Mouse (Mus musculus): ENCODE measurements around the gene Susd1. TPM values are rescaled to one million over a fixed set of nuclear protein-coding genes. Genes with fewer than 3 reads are reported as not detected.
A peak's percentile ranks its signal among the peaks of the same experiment; 100 is the strongest.

Gene Susd1
- polyA plus RNA-seq, 1 experiment: 4.0 TPM

DNA sequence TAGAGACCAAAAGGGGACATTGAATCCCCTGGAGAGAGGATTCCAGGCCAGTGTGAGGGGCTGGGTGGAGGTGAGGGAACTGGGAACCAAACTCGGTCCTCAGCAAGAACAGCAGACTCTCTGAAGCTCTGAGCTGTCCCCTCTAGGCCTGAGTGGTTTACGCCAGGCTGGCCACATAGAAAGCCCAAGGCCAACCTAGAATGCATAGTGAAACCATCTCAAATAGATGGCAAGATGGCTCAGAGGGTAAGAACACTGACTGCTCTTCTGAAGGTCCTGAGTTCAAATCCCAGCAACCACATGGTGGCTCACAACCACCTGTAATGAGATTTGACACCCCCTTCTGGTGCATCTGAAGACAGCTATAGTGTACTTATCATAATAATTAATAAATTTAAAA is 88.1 kb downstream of the Susd1 start:
- no peak for DNase-seq
- Histone ChIP-seq H3K27me3 (ENCODE audit: control insufficient read depth, insufficient read depth, low read length) (no peaks in the 10 kb centered on the region), H3K4me1 (ENCODE audit: control insufficient read depth, insufficient read depth, low read length) (no peaks in the 10 kb centered on the region), H3K4me3 (replicated peaks; ENCODE audit: insufficient read depth, low read depth, low read length) (no peak overlapping the region), H3K27ac (ENCODE audit: insufficient read depth, low read length) (no peak overlapping the region)
- 90% methylated on average over 2 of the region's 2 CpGs for WGBS
- TF ChIP-seq CTCF (IDR thresholded peaks at IDR 0.05; ENCODE audit: borderline replicate concordance, insufficient read depth, low read depth, low read length): no peak
- TF ChIP-seq POLR2A (IDR thresholded peaks at IDR 0.05; ENCODE audit: borderline replicate concordance, insufficient read depth, low read length): no peak

DNA sequence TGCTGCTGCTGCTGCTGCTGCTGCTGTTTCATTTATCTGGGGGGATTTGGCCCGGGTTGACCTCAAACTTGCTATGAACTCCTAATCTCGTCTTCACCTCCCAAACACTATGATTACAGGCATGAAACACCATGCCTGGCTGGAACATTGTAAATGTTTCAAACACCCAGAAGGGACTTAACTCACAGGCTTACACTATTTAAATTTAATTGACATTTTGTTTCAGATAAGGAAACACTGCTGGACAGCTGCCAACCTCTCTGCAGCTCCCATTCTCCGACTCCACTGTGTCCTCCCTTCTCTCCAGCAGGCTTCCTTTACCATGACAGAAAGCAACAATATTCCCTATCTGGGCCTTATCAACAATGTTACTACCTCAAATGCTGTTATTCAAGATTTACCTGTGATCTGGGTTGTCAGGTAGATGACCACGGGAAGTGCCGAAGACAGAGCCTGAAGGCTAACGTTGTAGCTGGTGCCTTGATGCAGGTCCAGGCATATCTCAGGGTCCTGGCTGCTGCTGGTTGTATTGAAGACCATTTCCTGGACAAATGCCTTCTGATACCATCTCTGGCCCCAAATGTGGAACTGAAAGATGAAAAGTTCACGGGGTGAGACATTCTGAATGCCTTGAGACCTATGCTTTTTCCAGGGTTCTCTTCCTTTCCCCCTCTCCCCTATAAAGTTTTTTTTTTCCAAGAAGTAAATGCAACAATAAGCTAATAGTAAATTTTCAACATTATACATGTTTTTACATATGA is 88.8 kb downstream of the Susd1 start:
- DNase-seq: no peak
- Histone ChIP-seq H3K4me3 (replicated peaks; ENCODE audit: insufficient read depth, low read depth, low read length) (no peak overlapping the region), H3K4me1 (ENCODE audit: control insufficient read depth, insufficient read depth, low read length) (no peaks in the 10 kb centered on the region), H3K27ac (ENCODE audit: insufficient read depth, low read length) (no peak overlapping the region), H3K27me3 (ENCODE audit: control insufficient read depth, insufficient read depth, low read length) (no peaks in the 10 kb centered on the region)
- WGBS: 72% methylated on average over 7 of the region's 7 CpGs
- no peak for TF ChIP-seq CTCF (IDR thresholded peaks at IDR 0.05; ENCODE audit: borderline replicate concordance, insufficient read depth, low read depth, low read length)
- no peak for TF ChIP-seq POLR2A (IDR thresholded peaks at IDR 0.05; ENCODE audit: borderline replicate concordance, insufficient read depth, low read length)

DNA sequence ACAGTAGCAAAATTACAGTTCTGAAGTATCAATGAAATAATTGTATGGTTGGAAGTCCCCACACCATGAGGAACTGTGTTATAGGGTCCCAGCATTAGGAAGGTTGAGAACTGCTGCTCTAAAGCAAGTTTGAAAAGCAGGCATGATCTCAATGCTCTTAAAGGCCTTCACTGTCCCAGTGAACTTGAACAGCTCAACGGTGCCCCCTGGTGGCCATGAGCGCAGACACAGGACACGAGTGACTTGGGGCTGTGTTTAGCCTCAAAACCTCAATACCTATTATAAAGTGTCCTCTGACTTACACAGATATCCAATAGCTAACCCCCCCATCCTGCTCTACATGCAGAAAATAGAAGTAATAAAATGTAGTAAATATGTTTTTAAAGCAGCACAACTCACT is 97.7 kb downstream of the Susd1 start:
- WGBS: 1% methylated on average over 3 of the region's 3 CpGs
- Histone ChIP-seq H3K27ac (ENCODE audit: insufficient read depth, low read length) (no peak overlapping the region), H3K4me3 (replicated peaks; ENCODE audit: insufficient read depth, low read depth, low read length) (no peak overlapping the region), H3K4me1 (ENCODE audit: control insufficient read depth, insufficient read depth, low read length) (no peaks in the 10 kb centered on the region), H3K27me3 (ENCODE audit: control insufficient read depth, insufficient read depth, low read length) (no peaks in the 10 kb centered on the region)
- peak; percentile 59 to 77 for DNase-seq
- TF ChIP-seq POLR2A (IDR thresholded peaks at IDR 0.05; ENCODE audit: borderline replicate concordance, insufficient read depth, low read length): no peak
- TF ChIP-seq CTCF (IDR thresholded peaks at IDR 0.05; ENCODE audit: borderline replicate concordance, insufficient read depth, low read depth, low read length): peak; percentile 95

DNA sequence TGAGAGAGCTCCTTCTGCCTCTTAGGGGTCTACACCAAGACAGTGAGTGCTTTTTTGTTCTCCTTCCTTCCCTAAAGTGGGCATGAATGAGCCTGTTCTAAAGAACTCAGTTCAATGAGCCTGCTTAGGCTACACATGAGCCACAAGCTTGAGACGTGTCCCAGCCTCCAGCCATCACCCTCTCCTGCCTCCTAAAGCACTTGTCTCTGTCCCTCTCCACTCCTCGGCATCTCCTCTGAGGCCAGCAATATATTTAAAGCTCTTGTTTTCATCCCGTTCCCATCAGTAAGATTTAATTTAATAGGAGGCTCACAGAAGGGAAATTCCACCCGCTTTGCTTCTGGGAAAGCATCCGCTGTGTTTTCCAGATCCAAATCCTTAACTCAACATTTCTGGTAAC is 98.4 kb downstream of the Susd1 start:
- DNase-seq: no peak

DNA sequence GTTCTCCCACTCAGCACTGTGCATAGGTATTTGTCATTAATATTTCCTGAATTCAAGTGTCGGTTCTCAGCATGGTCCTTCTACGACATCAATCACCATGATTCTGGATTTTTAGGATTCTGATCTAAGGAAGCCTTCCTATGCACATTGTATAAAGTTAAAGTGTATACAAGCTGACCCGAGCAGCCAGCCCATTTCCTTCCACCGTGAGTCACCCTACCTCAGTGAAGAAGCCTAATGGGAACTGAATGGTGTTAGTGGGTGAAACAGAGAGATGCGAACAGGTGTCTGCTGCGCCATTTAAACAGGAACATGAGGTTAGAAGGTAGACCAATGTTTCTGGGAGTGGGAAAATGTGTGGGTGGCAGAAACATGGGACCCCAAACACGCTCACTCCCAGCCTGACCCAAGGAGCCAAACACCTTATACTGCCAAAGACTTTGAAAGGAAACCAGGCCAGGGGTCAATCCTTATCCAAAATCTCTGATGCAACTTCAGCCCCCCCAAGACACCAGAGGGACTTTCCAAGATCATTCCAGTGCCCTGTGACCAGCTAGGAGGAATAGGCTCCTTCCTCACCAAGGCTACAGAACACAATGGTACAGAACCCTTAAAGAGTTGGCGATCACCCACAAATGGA is 99.4 kb downstream of the Susd1 start:
- H3K27me3 ChIP-seq (ENCODE audit: control insufficient read depth, insufficient read depth, low read length): no peaks in the 10 kb centered on the region
- no peak overlapping the region for H3K27ac ChIP-seq (ENCODE audit: insufficient read depth, low read length)
- TF ChIP-seq CTCF (IDR thresholded peaks at IDR 0.05; ENCODE audit: borderline replicate concordance, insufficient read depth, low read depth, low read length) (no peak), POLR2A (IDR thresholded peaks at IDR 0.05; ENCODE audit: borderline replicate concordance, insufficient read depth, low read length) (no peak)
- no peaks in the 10 kb centered on the region for H3K4me1 ChIP-seq (ENCODE audit: control insufficient read depth, insufficient read depth, low read length)
- 92% methylated on average over 8 of the region's 8 CpGs for WGBS
- DNase-seq: no peak
- no peak overlapping the region for H3K4me3 ChIP-seq (replicated peaks; ENCODE audit: insufficient read depth, low read depth, low read length)

More for the DNA sequence above, 98.4 kb downstream of the Susd1 start:
- no peak overlapping the region for H3K4me3 ChIP-seq (replicated peaks; ENCODE audit: insufficient read depth, low read depth, low read length)
- no peaks in the 10 kb centered on the region for H3K27me3 ChIP-seq (ENCODE audit: control insufficient read depth, insufficient read depth, low read length)
- no peak overlapping the region for H3K27ac ChIP-seq (ENCODE audit: insufficient read depth, low read length)
- WGBS: 76% methylated on average over 5 of the region's 5 CpGs
- TF ChIP-seq POLR2A (IDR thresholded peaks at IDR 0.05; ENCODE audit: borderline replicate concordance, insufficient read depth, low read length): no peak
- no peak for TF ChIP-seq CTCF (IDR thresholded peaks at IDR 0.05; ENCODE audit: borderline replicate concordance, insufficient read depth, low read depth, low read length)
- H3K4me1 ChIP-seq (ENCODE audit: control insufficient read depth, insufficient read depth, low read length): no peaks in the 10 kb centered on the region

DNA sequence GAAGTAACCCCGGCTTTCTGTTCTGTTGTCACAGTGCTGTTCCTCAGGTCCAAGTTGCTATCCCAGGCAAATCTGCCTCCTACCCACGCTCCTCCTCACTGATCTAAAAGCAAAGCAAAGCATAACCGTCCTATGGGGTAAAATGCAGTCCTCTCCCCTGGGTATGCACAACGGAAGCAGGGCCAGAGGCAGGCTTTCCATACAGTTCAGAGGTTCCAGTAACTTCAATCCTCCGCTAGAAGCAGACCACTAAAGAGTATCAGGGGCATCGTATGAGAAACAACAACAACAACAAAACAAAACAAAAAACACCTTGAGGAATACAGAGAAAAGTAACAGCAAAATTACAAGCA is 100.9 kb downstream of the Susd1 start:
- Histone ChIP-seq H3K4me3 (replicated peaks; ENCODE audit: insufficient read depth, low read depth, low read length) (no peak overlapping the region), H3K27ac (ENCODE audit: insufficient read depth, low read length) (no peak overlapping the region), H3K27me3 (ENCODE audit: control insufficient read depth, insufficient read depth, low read length) (no peaks in the 10 kb centered on the region), H3K4me1 (ENCODE audit: control insufficient read depth, insufficient read depth, low read length) (no peaks in the 10 kb centered on the region)
- TF ChIP-seq CTCF (IDR thresholded peaks at IDR 0.05; ENCODE audit: borderline replicate concordance, insufficient read depth, low read depth, low read length) (no peak), POLR2A (IDR thresholded peaks at IDR 0.05; ENCODE audit: borderline replicate concordance, insufficient read depth, low read length) (no peak)
- 89% methylated on average over 6 of the region's 6 CpGs for WGBS
- no peak for DNase-seq

DNA sequence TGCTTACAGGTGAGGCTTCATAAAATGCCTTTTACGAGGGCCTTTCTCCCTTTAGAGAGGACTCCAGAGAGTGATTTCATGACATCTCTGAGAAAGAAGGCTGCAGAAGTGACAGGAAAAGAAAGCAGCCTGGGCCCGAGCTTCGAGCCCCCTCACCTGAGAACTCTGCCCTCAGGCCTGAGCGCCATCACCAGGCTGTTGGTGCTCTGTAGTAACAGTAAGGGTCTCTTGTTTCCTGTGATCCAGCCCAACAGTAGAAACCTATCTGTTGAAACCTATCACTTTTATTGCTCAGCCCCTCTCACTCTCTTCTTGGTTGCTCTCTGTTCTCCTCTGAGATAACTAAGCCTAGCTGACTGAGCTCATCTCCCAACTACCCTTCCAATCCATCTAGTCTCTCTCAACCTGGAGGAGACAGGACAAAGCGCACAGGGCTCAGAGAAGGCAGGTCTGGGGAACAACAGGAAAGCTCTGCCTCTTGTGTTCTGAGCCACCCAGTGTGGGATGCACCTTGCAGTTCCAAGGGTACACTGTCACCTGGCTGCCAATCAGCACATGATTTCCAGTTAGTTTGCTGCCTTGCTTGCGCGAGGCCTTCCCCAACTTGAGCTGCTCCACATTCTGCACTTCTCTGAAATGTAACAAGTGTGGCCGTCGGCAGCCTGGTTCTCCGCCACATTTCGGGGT is 101.4 kb downstream of the Susd1 start:
- no peak for TF ChIP-seq CTCF (IDR thresholded peaks at IDR 0.05; ENCODE audit: borderline replicate concordance, insufficient read depth, low read depth, low read length)
- no peak for TF ChIP-seq POLR2A (IDR thresholded peaks at IDR 0.05; ENCODE audit: borderline replicate concordance, insufficient read depth, low read length)
- H3K27me3 ChIP-seq (ENCODE audit: control insufficient read depth, insufficient read depth, low read length): no peaks in the 10 kb centered on the region

More for the DNA sequence above, 101.4 kb downstream of the Susd1 start:
- DNase-seq: no peak
- H3K27ac ChIP-seq (ENCODE audit: insufficient read depth, low read length): no peak overlapping the region
- WGBS: 92% methylated on average over 11 of the region's 11 CpGs
- H3K4me3 ChIP-seq (replicated peaks; ENCODE audit: insufficient read depth, low read depth, low read length): no peak overlapping the region
- no peaks in the 10 kb centered on the region for H3K4me1 ChIP-seq (ENCODE audit: control insufficient read depth, insufficient read depth, low read length)

All from cerebellum, adult 2 months (tissue).